Mouse (Mus musculus): ENCODE measurements at regions not wholly inside any gene's neighbourhood (a gene's known extent, or its start where the extent isn't known, plus 50 kb on each side); places are given as distances from the start of the nearest gene placed in this dataset.

DNA sequence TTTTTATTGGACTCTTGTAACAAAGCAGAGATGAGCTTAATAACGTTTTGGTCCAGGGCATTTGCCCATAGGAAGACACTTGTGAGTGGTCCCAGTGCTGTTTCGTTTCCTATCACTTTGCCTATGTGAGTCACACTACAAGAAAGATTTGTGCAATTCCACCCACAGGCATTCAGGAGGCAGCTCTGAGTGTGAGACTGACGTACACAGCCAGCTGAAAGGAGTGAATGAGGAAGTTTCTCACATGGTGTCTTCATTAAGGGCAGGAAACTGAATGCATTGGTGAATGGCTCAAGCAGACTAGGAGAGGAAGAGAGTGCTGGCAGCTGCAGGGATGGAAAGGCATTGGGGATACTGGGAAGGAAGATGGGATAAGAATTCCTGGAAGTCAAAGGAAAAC, 230.5 kb upstream of the Fam241a start:
- Histone ChIP-seq H3K4me3 (no peak overlapping the region), H3K27ac (no peak overlapping the region), H3K9me3 (no peaks in the 10 kb centered on the region), H3K4me1 (replicated peaks) (peaks cover 8% of the 10 kb centered on the region; the same call in 1 of the 2 replicates), H3K36me3 (no peaks in the 10 kb centered on the region), H3K27me3 (ENCODE audit: insufficient read depth, poor library complexity, severe bottlenecking) (no peaks in the 10 kb centered on the region)
- 69% methylated on average over 3 of the region's 3 CpGs for WGBS
- no peak for DNase-seq (ENCODE audit: low spot score)

DNA sequence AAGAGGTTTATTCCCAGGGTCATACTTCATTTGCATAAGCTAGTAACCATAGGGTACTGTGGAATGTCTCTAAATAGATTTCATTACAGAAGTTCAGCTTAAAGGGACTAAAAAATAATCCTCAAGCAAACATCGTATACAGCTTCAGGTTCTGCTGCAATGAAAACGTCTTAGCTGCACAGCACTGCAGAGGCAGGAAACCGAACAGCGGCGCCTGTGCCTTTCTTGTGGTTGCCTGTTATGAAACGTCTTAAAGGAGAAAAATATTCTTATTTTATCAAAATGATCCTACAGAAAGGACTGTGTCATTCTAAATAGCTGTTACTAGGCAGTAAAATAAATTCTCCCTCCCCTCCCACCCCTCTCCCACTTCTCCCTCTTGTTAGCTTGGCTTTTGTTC, 226.0 kb upstream of the Fam241a start:
- Histone ChIP-seq H3K27me3 (ENCODE audit: insufficient read depth, poor library complexity, severe bottlenecking) (no peaks in the 10 kb centered on the region), H3K4me3 (no peak overlapping the region), H3K4me1 (replicated peaks) (peaks cover 8% of the 10 kb centered on the region; the same call in 1 of the 2 replicates), H3K36me3 (no peaks in the 10 kb centered on the region), H3K27ac (0 out of 2 replicates have a peak overlapping the region, but pooled peaks have one; percentile 16), H3K9me3 (no peaks in the 10 kb centered on the region)
- no peak for DNase-seq (ENCODE audit: low spot score)
- 81% methylated on average over 6 of the region's 6 CpGs for WGBS

DNA sequence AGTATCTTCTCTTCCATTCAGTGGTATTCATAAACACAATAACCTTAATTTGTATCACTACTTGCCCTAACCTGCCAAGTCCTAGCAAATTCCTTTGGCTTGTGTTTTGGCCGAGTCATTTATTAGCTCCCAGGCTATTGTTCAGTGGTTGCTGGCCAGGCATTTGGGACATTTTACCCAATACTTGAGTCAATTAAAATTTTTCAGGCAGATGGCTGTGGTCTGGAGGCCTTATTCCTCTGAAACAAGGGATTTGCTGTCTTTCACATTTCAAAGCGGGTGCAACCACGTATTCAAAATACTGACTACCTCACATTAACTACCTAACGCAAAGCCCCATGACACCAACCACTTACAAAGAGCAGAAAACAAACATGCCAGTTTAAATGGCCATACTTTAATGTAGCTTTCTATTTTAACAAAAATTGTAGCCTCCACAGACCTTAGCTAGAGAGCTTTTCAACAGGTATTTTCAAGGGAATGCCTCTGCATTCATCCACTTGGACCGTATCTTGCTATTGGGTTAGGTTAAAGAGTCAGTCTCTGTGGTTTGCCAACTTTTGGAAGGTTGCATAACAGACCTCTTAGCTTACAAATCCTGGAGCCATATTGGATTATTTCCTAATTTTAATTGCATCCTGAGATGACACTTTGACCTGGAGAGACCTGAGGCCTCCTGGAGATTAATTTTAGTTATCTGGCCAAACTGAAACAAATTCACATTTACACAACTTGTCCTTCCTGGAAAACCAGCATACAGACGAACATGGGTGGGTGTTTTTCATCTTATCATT, 224.7 kb upstream of the Fam241a start:
- 88% methylated on average over 6 of the region's 6 CpGs for WGBS

DNA sequence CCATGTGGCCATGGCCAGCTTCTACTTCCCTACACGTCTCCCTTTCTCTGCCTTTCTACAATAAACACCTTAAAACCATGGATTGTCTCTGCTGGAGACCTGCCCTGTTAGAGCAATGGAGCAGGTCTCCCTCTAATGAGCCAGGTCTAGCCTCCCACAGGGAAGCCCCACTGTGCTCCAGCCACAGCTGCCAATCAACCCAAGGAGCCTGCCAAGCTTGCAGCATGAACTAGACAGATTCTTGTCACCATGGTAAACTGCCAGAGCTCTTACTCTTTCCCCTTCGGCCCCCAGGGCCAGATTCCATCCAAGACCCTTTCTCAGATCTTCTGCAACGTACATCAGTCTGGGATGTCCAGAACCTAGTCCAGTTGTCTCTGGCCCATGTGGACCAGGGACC, 217.1 kb upstream of the Fam241a start:
- H3K27me3 ChIP-seq (ENCODE audit: insufficient read depth, poor library complexity, severe bottlenecking) = no peaks in the 10 kb centered on the region
- no peaks in the 10 kb centered on the region for H3K9me3 ChIP-seq
- no peak overlapping the region for H3K27ac ChIP-seq
- no peaks in the 10 kb centered on the region for H3K36me3 ChIP-seq
- WGBS = 51% methylated on average over 3 of the region's 3 CpGs
- DNase-seq (ENCODE audit: low spot score) = no peak
- H3K4me3 ChIP-seq = no peak overlapping the region
- peaks cover 10% of the 10 kb centered on the region; the same call in 1 of the 2 replicates for H3K4me1 ChIP-seq (replicated peaks)

More for the DNA sequence above, 224.7 kb upstream of the Fam241a start:
- Histone ChIP-seq H3K27me3 (ENCODE audit: insufficient read depth, poor library complexity, severe bottlenecking) (no peaks in the 10 kb centered on the region), H3K4me3 (no peak overlapping the region), H3K4me1 (replicated peaks) (peaks cover 8% of the 10 kb centered on the region; the same call in 1 of the 2 replicates), H3K36me3 (no peaks in the 10 kb centered on the region), H3K9me3 (no peaks in the 10 kb centered on the region), H3K27ac (no peak overlapping the region)
- no peak for DNase-seq (ENCODE audit: low spot score)

DNA sequence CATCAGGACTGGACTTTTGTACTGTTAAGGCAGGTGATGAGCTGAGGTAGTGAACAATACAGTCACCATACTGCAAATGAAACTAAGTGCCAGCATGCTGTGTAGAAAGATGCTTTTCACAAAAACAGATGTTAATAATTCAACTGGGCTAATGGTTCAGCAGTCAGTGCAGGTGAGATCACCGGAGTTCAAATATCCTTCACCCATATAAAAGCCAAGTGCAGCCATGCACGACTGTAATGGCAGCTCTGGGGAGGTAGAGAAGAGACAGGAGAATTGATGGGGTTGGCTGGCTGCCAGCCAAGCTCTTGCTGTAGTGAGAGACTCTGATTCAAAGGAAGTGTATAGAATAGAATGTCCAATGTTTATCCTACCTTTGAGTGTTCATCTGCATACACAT, 214.3 kb upstream of the Fam241a start:
- Histone ChIP-seq H3K36me3 (no peaks in the 10 kb centered on the region), H3K27ac (no peak overlapping the region), H3K27me3 (ENCODE audit: insufficient read depth, poor library complexity, severe bottlenecking) (no peaks in the 10 kb centered on the region), H3K9me3 (no peaks in the 10 kb centered on the region), H3K4me3 (no peak overlapping the region), H3K4me1 (replicated peaks) (peaks cover 10% of the 10 kb centered on the region; the same call in 1 of the 2 replicates)
- WGBS = 82% methylated on average over 2 of the region's 2 CpGs
- no peak for DNase-seq (ENCODE audit: low spot score)

DNA sequence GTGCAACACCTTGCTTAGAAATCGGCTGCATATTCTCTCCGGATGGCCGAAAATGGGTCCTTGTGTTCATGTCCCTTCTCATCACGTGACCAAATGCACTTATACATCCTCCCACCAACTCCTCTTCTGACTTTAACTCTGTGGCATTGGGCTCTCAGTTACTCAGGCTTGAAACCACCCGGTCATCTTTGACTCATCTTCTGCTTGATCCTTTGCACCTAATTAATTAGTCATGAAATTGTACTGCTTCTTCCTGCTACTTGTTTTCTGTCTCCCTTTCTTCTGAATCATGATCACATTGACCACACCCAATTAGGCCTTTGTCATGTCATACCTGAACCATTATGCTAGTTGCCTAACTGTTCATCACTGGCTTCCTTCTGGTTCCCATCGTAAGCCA, 208.4 kb upstream of the Fam241a start:
- no peak overlapping the region for H3K4me3 ChIP-seq
- H3K27me3 ChIP-seq (ENCODE audit: insufficient read depth, poor library complexity, severe bottlenecking) = no peaks in the 10 kb centered on the region
- no peak for DNase-seq (ENCODE audit: low spot score)
- H3K36me3 ChIP-seq = no peaks in the 10 kb centered on the region
- H3K27ac ChIP-seq = no peak overlapping the region
- no peaks in the 10 kb centered on the region for H3K4me1 ChIP-seq (replicated peaks)
- 89% methylated on average over 6 of the region's 6 CpGs for WGBS
- H3K9me3 ChIP-seq = no peaks in the 10 kb centered on the region

DNA sequence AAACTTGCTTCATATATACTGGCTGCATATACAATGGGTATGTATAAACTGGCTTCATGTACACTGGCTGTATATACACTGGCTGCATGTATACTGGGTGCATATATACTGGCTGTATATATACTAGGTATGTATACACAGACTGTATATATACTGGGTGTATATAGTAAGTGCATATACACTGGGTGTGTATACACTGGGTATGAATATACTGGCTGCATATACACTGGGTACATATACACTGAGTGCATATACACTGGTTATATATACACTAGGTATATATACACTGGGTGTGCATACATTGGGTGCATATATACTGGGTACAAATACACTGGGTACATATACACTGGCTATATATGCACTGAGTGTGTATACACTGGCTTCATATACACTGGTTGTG, 196.9 kb upstream of the Fam241a start:
- Histone ChIP-seq H3K4me1 (replicated peaks) (peaks cover 3% of the 10 kb centered on the region; the same call in 1 of the 2 replicates), H3K4me3 (no peak overlapping the region), H3K9me3 (no peaks in the 10 kb centered on the region), H3K36me3 (no peaks in the 10 kb centered on the region), H3K27me3 (ENCODE audit: insufficient read depth, poor library complexity, severe bottlenecking) (no peaks in the 10 kb centered on the region), H3K27ac (no peak overlapping the region)
- no peak for DNase-seq (ENCODE audit: low spot score)

DNA sequence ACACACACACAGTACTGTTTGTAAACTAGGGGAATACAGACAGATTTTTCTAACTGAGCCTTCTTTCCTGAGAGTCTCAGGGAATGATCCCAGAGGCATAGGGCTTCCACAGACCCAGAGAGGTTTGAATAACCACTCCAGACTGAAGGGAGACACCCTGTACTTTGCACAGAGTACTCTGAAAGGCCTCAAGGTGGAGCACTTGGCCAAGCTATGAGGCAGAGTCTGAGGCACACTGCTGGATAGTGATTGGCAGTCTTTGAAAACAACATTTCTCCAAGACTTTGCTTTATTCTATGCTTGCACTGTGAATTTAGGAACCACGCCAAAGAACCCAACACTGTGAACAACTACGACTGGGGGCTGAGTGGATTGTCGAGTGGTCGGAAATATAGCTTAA, 192.1 kb upstream of the Fam241a start:
- Histone ChIP-seq H3K4me3 (no peak overlapping the region), H3K9me3 (no peaks in the 10 kb centered on the region), H3K4me1 (replicated peaks) (no peaks in the 10 kb centered on the region), H3K27me3 (ENCODE audit: insufficient read depth, poor library complexity, severe bottlenecking) (no peaks in the 10 kb centered on the region), H3K27ac (no peak overlapping the region), H3K36me3 (no peaks in the 10 kb centered on the region)
- WGBS = 53% methylated on average over 4 of the region's 4 CpGs
- DNase-seq (ENCODE audit: low spot score) = peak; percentile 45

GRCm38 (mm10) chr3:128087163-128087562, 191.0 kb upstream of the Fam241a start:
- Histone ChIP-seq H3K4me3 (no peak overlapping the region), H3K4me1 (replicated peaks) (no peaks in the 10 kb centered on the region), H3K27ac (no peak overlapping the region), H3K36me3 (no peaks in the 10 kb centered on the region), H3K27me3 (ENCODE audit: insufficient read depth, poor library complexity, severe bottlenecking) (no peaks in the 10 kb centered on the region), H3K9me3 (no peaks in the 10 kb centered on the region)
- no peak for DNase-seq (ENCODE audit: low spot score)
- 88% methylated on average over 10 of the region's 10 CpGs for WGBS

DNA sequence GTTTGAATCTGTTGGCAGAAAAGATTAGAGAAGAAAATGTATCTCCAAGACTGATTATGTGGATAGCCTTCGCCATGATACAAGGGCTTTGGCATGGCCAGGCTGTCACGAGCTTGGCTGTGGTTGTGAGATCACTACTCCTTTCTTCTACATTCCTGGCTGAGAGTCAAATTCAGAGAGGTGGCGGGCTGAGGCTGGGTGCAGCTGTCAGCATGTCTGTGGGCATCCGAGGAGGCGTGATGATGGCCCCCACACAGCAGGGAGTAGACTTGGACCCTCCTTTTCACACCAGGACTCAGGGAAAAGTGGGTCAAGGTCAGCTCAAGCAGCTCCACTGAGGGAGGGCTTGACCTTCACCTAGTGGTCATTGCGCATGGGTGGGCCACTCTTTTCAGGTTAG, 186.3 kb upstream of the Fam241a start:
- no peak overlapping the region for H3K27ac ChIP-seq
- H3K36me3 ChIP-seq = no peaks in the 10 kb centered on the region
- H3K4me1 ChIP-seq (replicated peaks) = no peaks in the 10 kb centered on the region; the same call in 1 of the 2 replicates
- DNase-seq (ENCODE audit: low spot score) = no peak
- no peak overlapping the region for H3K4me3 ChIP-seq
- no peaks in the 10 kb centered on the region for H3K9me3 ChIP-seq
- WGBS = 88% methylated on average over 6 of the region's 6 CpGs
- H3K27me3 ChIP-seq (ENCODE audit: insufficient read depth, poor library complexity, severe bottlenecking) = no peaks in the 10 kb centered on the region

DNA sequence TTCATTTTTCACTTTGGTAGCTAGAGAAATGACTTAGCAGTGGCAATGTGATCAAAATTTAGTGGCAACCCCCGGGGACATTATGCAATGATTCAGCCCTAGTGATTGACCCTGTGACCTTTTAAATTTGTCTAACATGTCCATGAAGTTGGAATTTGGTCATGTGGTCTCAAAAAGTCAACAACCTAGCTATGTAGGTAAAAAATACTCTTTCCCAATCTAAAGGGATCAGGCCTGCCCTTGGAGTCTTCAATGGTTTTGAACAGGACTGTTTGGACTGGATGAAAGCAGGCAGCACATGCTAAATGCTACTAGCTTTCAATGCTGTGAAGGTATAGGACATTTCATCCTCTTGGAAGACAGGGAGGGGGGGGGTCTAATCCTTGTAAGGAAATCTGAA, 185.3 kb upstream of the Fam241a start:
- H3K36me3 ChIP-seq = no peaks in the 10 kb centered on the region
- H3K27ac ChIP-seq = no peak overlapping the region
- no peaks in the 10 kb centered on the region for H3K27me3 ChIP-seq (ENCODE audit: insufficient read depth, poor library complexity, severe bottlenecking)
- H3K4me3 ChIP-seq = no peak overlapping the region
- no peaks in the 10 kb centered on the region; the same call in 1 of the 2 replicates for H3K4me1 ChIP-seq (replicated peaks)
- no peak for DNase-seq (ENCODE audit: low spot score)
- 81% methylated on average over 1 of the region's 1 CpGs for WGBS
- no peaks in the 10 kb centered on the region for H3K9me3 ChIP-seq

GRCm38 (mm10) chr3:128067861-128068260, 171.7 kb upstream of the Fam241a start:
- Histone ChIP-seq H3K4me3 (no peak overlapping the region), H3K4me1 (replicated peaks) (no peaks in the 10 kb centered on the region), H3K9me3 (no peaks in the 10 kb centered on the region), H3K27ac (no peak overlapping the region), H3K27me3 (ENCODE audit: insufficient read depth, poor library complexity, severe bottlenecking) (no peaks in the 10 kb centered on the region), H3K36me3 (no peaks in the 10 kb centered on the region)
- WGBS = 83% methylated on average over 4 of the region's 4 CpGs
- no peak for DNase-seq (ENCODE audit: low spot score)

DNA sequence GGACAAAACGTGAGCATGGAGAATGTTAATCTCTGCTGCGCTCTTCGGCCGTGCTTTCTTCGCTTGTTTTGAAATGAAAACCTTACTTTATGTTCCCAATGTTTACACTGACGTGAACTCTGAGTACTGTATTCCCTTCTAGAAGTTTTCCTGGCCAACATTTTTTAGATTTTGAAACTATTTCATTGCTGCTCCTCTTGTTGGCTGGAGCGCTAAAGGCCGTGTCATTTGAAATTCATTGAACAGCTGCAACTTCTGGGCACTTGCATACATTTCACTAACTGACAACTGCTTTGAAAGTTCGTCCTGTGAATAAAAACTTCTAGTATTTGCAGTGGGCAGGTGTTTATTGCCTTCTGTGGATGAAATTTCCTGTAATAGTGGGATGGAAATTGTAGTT, 157.9 kb upstream of the Fam241a start:
- Histone ChIP-seq H3K4me3 (no peak overlapping the region), H3K9me3 (no peaks in the 10 kb centered on the region), H3K27me3 (ENCODE audit: insufficient read depth, poor library complexity, severe bottlenecking) (no peaks in the 10 kb centered on the region), H3K4me1 (replicated peaks) (no peaks in the 10 kb centered on the region), H3K36me3 (no peaks in the 10 kb centered on the region), H3K27ac (no peak overlapping the region)
- 86% methylated on average over 9 of the region's 9 CpGs for WGBS
- no peak for DNase-seq (ENCODE audit: low spot score)

- Histone ChIP-seq H3K27me3 (ENCODE audit: insufficient read depth, poor library complexity, severe bottlenecking) (no peaks in the 10 kb centered on the region), H3K4me1 (replicated peaks) (no peaks in the 10 kb centered on the region), H3K36me3 (no peaks in the 10 kb centered on the region), H3K9me3 (no peaks in the 10 kb centered on the region), H3K27ac (no peak overlapping the region), H3K4me3 (no peak overlapping the region)
- no peak for DNase-seq (ENCODE audit: low spot score)
- 90% methylated on average over 3 of the region's 3 CpGs for WGBS
These were observed 147.6 kb upstream of the Fam241a start for GRCm38 (mm10) chr3:128043709-128044108.

All from hindbrain, embryonic 10.5 days (tissue).